Mouse (Mus musculus) cerebellum, adult 8-10 months (tissue): Measurements from ENCODE around the gene Gsap.
"Not testable (repeated sequence)": the region's sequence is repeated elsewhere in the genome, so short reads cannot be mapped to it uniquely, and the experiment has no call there.

Experiments used
- DNase-seq: peaks from one replicate; pipeline ENCODE4 v3.0.0; 2022

Gsap gene

DNA sequence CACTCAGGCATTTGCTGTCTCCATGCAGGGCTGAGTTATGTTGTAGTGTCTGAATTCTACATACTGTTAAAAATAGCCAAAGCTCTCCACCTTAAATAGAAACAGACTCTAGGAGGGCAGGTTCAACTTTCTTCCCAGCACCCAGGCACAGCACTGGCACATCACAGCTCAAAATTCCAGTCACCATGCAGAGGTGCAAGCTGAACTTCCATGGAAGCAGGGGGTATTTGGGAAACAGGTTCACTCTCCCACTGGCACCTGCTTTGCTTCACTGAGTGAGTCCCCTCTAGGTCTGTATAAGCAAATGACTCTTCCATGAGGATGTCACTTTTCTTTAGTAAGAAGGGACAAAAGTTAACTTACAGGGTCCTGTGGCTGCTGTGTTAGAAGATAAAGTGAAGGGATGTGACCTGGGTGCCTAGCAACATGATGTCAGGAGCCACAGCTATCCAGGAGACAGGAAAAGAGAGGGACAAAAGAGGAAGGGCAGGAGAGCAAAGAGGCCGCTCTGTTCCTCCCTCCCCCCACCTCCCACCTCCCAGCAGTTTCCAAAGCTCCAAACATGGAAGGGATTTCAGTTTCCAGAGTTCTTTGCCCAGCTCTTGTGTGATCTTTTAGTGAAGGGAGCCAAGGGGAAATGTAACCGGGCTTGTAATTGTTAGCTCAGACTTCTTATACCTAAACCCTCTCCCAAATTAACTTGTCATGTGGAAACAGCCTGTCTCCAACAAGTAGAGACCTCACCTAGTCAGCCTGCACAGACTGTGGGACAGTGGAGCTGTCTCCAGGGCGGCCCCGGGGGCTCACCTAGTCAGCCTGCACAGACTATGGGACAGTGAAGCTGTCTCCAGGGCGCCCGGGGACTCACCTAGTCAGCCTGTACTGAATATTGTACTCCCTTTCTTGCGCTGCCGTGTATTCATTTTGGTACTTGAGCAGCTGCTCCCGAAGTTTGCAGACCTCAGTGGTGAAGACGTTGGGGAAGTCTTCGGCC lies 143.9 kb downstream of the Gsap start:
- no peak for DNase-seq

GRCm38 (mm10) chr5:21331656-21332055 lies 145.6 kb downstream of the Gsap start:
- no peak for DNase-seq

DNA sequence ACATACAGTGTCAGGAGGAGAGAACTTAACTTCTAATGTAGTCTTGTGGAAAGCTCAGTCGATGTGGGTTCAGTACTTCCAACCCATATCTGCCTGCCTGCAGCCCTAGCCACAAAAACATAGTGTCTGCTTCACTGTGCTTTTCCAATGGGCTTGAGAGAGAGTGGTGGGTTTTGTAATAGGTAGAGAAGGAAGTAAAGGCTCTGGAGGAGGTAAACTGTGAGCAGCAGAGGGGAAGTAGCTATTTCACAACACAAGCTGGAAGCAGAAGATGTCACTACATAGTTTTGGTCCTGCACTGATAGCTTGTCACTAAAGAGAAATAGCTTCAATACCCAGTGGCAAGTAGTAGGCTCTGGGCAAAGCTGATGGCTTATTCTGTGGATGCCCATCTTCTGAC lies 146.1 kb downstream of the Gsap start:
- DNase-seq: no peak

GRCm38 (mm10) chr5:21342265-21342664 lies 156.2 kb downstream of the Gsap start:
- DNase-seq: not testable (repeated sequence)

- no peak for DNase-seq
These were observed 162.3 kb downstream of the Gsap start for GRCm38 (mm10) chr5:21348366-21348765.

DNA sequence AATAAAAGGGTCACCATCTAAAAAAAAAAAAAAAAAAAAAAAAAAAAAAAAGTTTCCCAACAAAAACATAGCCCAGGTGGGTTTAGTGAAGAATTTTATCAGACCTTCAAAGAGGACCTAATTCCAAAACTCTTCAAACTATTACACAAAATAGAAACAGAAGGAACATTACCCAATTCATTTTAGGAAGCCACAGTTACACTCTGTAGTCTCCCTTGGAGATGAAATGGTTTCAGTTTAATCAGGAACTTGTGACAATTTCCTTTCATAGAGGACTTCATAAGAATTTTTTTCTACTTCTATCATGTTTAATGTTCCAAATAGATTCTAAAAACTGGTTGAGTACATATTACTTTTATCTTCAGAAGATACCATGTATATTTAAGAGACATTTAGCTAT lies 165.6 kb downstream of the Gsap start:
- DNase-seq: no peak

- no peak for DNase-seq
These were observed 172.6 kb downstream of the Gsap start for GRCm38 (mm10) chr5:21358648-21359047.

GRCm38 (mm10) chr5:21363343-21363742 lies 177.3 kb downstream of the Gsap start:
- DNase-seq: no peak
